Mouse (Mus musculus): ENCODE measurements at regions not wholly inside any gene's neighbourhood (a gene's known extent, or its start where the extent isn't known, plus 50 kb on each side); places are given as distances from the start of the nearest gene placed in this dataset.

- TF ChIP-seq POLR2A (IDR thresholded peaks at IDR 0.05; ENCODE audit: insufficient read length, low read depth) (no peak), POLR2AphosphoS2 (IDR thresholded peaks at IDR 0.05; ENCODE audit: insufficient read length, low read depth) (no peak), USF1 (IDR thresholded peaks at IDR 0.05; ENCODE audit: low read depth) (no peak), E2F4 (IDR thresholded peaks at IDR 0.05; ENCODE audit: insufficient read depth) (no peak), MYOD1 (IDR thresholded peaks at IDR 0.05; ENCODE audit: control insufficient read depth in 1 of 3, insufficient read length in 2 of 3, low read depth in 2 of 3) (no peak), MAX (IDR thresholded peaks at IDR 0.05; ENCODE audit: low read depth) (no peak), CEBPB (IDR thresholded peaks at IDR 0.05; ENCODE audit: insufficient read depth, poor library complexity, severe bottlenecking) (no peak), TCF3 (IDR thresholded peaks at IDR 0.05; ENCODE audit: insufficient read length, low read depth) (no peak), MYOG (IDR thresholded peaks at IDR 0.05; ENCODE audit: control insufficient read depth in 1 of 3, insufficient read depth in 1 of 3, insufficient read length in 2 of 3, low read depth in 2 of 3) (no peak), REST (IDR thresholded peaks at IDR 0.05; ENCODE audit: insufficient read depth, insufficient read length) (no peak)
Observed at GRCm38 (mm10) chr10:23569386-23569785, 217.7 kb downstream of the Rps12 start.

Data from myocyte (in vitro differentiated cells).